Mouse (Mus musculus) urinary bladder, postnatal 36 days (tissue): Measurements from ENCODE around the gene Pxdc1.

Source experiments
- DNase-seq, 2 experiments: peaks; one replicate each; pipeline ENCODE4 v3.0.0; 2022; ENCODE audit warnings: low spot score in 2 of 2, mixed read lengths in 1 of 2

Gene Pxdc1

DNA sequence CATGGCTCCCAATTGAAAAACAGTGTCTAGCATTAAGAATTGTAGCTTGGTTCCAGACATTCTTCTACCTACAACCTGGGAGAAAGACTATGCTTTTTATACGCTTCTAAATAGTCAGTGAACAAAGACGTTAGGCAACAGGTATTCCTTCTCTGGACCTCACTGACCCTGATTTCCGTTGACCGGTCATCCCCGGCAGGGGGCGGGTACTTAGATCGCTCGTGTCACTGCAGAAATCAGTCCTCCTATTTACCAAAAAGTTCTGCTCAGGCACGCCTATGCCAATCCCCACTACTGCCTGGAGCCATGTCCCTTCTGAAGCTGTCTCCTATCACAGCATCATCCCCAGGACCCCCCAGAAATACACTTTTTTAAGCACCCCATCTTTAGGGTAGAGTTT, at the start of gene Pxdc1:
Pxdc1 (minus strand) TSS at position 96 of the 400 bp plus-strand sequence.
- peak; percentile 22 to 23 for DNase-seq

DNA sequence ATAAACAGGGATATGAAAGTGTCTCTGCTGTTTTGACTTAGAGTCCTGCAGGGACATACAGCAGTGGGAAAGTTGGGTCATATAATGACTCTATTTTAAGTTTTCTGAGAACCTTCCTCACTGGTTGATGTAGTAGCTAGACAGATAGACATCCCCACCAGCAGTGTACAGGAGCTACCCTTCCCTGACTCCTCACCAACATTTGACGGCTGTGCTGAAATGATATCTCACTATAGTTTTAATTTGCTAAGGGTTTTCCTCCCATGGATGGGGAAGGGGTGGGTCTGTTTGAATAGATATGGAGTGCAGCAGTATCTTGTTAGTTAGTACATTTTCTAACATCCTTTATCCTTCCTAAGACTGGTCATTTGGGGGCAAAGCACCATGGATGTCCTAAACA, 47.3 kb upstream of the Pxdc1 start:
- no peak for DNase-seq

DNA sequence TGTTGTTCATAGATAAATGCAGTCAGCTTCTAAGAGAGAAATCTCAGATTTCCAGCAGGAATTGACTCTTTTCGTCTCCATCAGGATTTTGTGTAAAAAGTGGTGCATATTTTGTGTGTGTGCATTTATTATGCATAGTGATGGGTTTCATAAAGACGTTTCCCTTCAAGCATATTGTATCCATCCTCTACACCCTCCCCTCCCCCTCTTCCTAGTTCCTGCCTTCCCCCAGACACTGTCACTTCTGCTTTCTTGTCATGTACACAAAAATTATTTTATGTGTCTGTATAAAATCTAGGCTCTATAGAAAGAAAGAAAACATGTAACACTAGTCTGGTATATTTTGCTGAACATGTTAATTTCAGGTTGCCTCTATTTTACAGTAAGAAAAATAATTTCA, 46.8 kb upstream of the Pxdc1 start:
- no peak for DNase-seq

DNA sequence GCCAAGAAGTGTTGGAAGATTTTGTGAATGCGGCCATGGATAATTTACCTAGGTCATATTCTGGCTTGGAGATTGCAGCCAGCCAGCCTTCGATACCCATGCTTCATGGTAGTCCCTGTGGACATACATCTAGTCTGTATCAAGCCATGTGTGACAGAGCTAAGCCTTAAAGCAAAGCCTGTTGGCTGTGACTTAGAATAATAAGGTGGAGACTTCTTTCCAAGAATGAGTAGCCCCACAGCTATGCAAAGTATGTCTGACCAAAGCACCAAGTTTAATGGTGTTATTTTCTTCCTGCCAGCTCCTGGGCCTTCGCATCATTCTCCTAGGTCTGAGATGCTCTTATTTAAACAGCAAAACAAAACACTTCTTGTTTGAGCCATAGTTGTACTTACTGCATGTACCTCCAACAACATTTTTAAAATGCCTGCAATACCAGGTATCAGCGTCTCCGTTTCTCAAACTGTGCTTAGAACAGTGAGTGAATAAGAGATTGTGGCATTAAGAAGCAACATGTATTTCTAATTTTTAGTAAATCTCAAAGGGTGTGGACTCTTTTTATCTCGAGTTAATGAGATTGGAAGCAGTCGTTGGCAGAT, 43.5 kb upstream of the Pxdc1 start:
- DNase-seq = no peak

DNA sequence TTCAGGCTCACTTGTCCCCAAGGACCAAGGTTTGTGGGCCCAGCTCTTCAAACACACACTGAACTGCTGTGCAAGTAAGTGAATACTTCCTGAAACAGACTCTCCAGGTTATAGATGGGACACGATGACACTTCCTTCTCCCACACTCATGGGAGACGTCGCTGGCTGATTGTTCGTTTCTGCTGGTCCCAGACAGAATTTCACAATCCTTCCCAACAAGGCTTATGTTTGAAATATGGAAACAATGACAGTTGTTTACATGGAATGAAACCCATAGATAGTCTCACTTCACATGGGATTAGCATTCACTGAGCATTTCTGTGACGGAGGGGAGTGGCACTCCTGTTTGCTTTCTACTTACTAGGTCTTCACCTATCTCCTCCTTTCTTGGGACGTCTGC, 39.8 kb upstream of the Pxdc1 start:
- DNase-seq = no peak

DNA sequence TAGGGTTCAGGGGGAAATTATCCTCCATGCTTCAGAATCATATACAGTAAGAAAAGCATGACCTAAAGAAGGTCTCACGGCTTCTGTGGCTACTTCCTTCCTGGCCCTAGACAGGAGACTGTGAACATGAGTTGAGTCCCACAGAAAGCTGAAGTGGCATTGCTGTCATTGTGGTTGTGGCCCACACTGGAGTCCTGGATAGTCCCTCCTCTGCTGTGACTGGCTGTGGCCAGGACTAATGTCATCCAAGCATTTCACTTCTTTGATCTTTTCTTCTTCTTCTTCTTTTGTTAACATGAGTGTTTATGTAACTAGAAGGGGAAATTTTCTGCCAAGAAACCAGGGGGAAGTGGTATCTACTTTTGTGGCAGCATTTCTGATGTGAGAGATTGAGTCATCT, 37.8 kb upstream of the Pxdc1 start:
- no peak for DNase-seq

DNA sequence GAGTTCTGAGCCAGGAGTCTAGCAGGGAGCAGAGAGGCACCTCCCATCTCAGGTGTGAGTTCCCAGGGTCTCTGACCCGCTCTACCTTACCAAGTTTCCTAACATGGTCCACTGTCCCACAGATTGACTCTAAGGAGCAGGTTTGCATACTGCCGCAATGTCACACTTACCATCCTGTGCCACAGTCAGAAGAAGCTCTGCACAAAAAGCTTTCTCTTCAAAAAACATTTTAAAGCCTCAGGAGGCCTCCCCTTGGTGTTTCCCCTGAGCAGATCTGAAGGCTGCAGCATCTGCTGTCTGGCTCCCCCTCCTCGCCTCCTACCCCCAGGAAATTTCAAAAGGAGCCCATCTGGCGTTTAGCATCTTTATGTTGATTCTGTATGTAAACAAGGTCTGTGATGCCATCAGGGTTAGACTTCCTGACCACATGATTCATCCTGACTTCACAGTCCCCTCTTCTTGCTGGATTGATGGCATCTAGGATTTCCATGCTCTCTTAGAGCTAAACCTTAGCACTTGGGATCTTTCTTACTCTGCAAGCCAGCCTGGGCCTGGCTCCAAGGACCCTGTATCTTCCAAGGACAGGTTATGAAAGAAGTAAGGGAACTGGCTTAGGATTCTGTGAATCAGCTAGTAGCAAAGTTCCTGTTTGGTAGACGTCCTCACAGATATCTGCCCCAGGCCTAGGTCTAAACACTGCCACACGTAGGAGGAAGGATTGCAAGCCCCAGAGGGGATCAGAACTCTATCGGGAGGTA, 31.9 kb upstream of the Pxdc1 start:
- DNase-seq = no peak

DNA sequence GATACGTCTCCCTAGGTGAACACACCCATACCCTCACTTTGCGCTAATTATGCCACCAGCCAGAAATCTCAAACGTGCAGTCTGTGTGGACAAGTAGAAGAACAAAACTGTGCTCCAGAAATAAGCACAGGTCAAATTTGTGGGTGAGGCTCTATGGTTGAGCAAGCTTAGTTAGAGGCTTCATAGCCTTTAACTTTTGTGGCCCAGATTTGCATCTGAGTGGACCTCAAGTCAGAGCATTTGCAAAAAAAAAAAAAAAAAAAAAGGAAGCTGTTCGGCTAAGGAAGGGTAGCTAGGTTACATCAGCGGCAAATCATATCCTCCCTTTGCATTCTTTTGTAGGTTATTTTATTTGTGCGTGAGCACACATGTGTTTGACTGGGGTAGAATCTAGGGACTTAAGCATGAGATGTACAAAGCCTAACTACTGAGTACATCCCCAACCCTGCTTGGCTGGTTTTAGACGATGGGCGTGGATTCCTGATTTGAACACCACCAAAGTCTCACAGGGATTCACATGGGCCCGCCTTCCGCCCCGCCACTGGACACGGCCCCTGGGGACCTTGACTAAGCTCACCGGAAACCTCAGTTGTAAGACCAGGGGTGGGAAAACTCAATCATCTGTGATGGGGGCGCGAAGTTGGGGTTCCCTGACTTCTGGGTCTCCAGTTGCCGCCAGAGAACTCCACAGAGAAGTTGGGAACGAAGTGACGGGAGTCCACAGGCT, 30.6 kb upstream of the Pxdc1 start:
- DNase-seq = no peak

DNA sequence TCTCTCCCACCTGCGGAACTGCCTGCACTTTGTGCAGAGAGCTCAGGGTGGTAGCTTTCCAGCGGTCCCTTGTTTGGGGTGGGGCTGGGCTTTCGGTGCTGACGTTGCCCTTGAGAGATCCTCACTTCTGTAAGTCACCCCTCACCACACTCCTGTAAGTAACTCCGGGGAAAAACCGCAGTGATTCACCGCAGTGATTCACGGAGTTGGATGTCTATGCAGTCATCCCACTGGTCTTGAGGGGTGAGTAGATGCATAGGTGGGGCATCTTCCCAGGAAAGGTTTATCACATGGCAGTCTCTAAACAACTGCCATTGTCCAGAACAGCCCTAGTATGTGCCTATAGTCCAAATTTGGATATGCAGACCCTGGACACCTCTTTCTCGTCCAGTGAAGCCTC, 30.0 kb upstream of the Pxdc1 start:
- no peak for DNase-seq

DNA sequence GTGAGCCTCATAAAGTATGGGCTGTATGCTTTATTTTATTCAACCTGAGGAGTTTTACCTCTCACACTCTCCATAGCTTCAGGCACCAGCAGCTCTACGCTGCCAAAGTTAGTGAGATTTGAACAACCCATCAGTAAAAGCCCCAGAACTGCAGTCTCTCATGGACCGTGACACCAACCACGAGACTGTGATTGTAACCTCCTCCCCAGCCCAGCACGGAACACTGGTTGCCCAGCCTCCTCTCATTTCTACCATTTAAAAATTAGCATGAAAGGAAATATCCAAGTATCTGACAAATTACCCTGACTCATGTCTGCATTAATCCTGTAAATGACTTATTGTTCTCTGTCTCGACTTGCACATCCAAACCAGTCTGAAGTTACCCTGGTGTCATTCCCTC, 23.2 kb upstream of the Pxdc1 start:
- DNase-seq = no peak

DNA sequence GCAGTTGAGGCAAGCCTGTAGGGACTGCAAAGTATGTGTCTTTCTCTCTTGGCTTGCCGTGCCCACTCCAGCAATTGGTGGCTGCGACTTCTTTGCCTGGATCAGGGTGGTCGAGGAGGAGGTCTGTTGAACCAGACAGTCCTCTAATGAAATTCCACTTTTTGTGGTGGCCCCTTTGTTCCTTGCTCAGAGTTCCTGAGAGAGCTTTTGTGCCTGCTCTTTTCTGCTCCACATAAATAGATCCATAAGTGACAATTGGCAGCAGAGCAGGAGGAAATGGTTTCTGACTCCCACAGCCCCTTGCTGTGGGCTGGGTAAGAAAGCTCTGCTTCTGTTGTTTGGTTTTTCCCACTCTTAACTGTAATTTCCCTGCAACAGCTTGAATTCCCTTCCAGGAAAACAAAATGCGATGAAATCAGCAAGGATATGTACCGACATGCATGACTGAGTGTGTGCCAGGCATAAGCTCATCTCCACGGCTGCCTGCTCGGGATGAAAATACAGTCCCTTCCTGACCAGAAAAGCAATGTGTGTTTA, 22.6 kb upstream of the Pxdc1 start:
- DNase-seq = no peak

DNA sequence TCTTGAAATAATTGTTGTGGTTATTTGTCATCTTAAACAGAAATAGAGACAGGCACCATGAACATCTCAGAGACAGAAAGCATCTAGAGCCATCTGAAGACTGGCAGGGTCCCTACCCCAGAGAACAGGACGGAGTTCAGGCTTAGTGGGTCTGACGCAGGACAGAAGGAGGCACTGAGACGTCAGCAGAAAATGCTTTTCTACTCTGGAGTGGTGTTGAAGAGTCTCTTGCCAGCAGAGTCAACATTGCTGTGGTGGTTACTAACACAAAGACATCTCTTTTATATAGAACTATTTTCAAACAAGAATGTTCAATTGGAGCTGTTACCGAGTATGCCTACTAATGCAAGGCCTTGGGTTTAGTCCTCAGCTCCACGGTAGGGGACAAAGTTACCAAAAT, 20.1 kb upstream of the Pxdc1 start:
- DNase-seq = no peak

DNA sequence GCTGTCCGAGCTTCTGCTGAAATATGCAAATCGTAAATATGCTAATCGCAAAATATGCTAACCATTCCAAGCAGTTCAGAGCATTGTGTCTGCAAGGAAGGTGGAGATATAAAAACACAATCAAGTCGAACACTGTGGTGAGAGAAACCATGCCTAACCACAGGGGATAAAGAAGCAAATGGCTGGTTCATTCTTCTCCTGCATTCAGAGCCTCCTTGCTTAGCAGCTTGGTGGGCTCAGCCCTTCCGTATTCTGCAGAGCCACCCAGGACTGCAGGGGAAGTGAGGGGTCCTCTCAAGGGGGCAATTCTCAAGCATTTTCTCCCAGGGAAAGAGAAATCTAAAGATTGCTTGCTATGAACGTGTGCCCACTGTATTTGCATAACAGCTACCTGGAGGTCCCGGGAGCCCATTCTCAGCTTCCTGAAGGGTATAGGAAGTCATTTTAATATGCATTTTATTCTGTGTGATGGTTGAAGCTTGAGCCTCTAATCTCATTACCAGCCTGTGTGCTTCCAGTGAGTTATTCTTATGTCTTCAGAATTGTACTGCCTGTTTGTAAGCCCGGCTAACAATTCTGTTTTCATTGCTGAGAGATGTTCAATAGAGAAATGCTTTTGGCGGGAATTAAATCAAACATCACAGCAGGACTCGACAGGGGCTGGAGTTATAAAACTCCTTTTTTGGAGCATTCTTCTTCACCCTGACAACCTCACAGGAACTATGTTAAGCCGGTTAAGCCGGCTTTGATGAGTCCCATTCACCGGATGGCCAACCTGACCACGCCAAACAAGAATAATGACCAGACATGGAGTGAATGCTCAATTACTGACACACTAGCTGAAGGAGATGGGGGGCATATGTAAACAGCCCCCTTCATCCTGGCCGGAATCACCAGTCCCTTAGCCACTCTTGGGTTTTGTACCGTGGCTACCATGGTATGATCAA, 16.9 kb upstream of the Pxdc1 start:
- no peak for DNase-seq

DNA sequence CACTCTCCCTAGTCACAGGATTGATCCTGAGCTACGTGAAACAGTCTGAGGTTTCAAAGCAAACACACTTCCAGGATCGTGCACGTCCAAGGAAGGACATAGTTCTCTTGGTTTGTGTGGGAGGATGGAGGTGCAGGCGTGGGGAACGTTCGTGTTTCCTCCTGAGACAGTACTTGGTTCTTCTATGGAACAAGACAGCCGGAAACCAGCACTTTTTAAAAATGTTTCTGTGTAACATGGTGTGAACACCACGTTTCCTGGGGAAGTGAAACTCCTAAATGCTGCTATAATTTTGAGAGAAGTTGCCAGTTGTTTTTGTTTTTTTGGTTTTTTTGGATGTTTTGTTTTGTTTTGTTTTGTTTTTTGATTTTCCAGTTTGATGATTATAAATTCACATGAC, 13.9 kb upstream of the Pxdc1 start:
- no peak for DNase-seq

DNA sequence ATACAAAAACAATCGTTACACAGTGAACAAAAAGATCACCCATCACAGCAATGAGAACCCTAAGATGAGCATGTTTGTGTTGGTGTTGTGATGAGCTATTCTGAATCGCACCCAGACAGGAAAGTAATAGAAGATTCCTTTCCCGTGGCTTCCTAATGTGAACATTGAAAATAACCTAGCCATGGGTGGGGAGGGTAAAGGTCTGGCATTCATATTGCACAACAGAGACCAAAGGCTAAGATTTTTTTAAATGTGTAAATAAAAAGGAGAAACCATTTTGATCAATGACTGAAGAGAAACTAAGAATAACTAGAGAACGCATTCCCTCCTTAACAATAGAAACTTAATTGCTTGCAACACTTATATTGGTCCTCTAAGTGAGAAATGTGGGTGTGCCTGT, 11.8 kb upstream of the Pxdc1 start:
- no peak for DNase-seq

DNA sequence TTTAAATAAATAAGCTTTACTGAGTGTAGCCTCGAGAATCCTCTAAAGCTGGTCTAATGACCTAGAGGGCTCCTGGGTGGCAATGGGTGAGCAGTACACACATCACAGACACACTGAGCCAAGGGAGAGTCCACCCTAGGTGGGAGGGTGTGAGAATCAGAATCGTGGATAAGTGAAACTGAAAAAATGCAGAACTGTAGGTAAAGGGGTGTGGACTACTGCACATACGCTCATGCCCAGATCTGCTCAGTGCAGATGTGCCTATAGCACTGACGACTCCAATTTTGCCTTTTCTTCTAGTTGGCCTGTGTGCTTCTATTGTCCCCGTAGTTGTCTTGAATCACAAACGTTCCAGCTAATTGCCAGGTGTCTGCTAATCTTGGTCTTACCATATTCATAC, 10.5 kb upstream of the Pxdc1 start:
- DNase-seq = no peak

DNA sequence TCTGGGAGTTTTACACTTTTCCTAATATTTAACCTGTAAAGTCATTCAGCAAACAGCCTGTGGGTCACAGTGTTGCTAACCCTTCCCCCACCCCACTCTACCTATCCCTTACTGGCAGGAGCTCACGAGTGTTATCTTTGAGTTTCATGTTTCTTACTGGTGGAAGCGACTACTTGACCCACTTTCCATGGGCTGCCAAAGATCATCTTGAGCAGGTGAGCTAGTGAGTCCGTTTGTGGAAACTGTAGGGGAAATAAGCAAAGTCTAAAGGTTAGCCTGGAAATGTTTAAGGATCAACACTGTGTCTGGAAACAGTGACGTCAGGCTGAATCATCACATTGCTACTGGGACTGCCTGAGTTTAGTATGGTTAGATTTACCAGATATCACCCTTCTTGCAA, 6.2 kb upstream of the Pxdc1 start:
- DNase-seq = no peak

DNA sequence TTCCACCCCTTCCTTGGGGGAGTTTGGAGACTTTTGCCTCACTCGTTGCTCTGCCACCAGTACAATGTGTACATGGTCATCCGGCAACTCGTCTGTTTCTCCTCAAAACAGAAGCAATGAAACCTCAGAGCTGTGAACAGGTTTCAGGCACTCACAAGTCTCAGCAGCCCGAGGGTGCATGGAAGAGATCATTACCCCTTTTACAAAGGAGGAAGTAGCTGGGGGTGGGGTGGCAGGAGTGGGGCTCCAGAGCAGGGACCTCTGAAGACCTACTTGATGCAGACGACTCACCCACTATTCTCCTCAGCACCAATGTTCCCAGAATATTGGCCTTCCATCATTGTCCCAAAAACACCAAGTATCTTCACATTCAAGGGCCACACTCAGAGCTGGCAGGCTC, 3.1 kb upstream of the Pxdc1 start:
- no peak for DNase-seq

DNA sequence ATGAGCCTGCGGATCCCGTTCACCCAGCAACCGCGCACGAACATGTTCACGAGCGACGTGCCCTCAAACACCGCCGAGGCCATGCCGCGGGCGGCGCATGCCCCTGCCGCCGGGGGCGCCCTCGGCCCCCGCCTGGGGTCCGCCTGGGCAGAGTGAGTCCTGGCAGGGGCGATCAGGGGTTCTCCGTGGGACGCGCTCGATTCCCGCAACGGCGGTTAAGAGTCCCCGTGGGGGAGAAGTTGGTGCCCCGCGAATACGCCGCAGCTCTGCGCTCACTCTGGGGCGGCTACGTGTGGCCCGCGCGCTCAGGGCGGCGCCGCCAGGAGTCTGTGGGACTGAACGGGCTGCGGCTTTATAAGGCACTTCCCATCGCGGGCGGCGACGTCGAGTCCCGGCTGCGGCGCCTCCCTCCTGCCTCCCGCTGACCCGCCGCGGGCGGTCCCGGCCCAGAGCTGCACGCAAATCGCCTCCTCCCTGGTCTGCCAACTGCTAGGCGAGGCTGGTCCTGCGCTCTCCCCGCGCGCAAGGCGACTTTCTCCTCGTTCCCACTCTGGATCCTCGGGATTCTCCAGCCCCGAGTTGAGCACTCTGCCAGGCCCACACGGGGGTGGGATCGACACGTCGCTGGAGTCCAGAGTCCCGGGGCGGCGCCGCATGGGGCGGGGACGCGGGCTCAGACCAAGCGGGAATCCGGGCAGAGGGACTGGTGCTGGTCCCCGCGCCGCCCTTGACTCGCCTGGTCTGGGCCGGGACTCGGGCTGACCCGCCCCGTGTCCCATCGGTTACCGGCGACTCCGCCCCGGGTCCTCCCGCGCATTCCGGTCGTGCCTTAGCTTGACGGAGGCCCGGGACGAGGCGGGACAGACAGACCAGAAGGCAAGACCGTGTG, 689 bp downstream of the Pxdc1 start:
- peak; percentile 64 to 78 for DNase-seq

DNA sequence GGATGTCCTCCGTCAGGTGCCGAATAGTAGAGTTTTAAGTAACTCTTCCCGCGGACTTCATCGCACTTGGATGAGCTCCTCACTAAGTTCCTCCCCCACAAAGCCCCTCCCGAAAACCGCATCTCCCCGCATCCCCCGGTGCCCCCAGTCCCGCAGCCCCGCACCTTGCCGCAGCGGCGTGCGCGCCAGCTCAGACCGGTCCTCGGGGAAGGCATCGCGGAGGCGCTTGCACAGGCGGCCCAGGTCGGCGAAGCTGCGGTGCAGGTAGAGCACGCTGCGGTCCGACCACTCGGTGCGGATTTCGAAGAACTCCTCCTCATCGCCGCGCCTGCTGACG, 1.3 kb downstream of the Pxdc1 start:
- no peak for DNase-seq

DNA sequence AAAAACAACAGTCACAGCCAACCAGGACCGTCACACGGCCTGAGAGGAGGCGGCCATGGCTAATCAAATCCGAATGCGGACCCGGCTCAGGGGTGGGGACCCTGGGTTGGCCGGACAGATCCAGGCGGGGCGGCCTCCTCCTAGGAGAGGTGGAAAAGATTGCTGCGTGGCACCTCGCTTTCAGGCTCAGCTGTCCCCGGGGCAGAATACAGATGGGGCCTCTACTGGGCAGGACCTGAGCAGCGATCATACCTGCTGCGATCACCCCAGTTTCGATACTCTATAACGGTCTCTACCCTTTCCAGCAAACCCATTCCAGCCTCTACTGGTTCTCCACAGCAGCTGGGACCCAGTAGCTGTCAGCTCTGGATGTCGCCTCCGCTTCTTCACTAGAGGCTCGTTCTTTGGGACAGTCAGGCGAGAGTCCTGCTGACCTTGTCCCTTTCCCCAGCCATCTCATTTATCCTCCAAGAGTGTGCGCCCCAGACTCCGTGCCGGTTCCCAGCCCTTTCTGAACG, 1.8 kb downstream of the Pxdc1 start:
- DNase-seq = peak in 1 of 2 experiments; percentile 34
